Mouse (Mus musculus) thymus, adult 2 months (tissue): ENCODE results near the gene Rab3c. TPM values are rescaled to one million over a fixed set of nuclear protein-coding genes. Genes with fewer than 3 reads are reported as not detected.

Source experiments
- DNase-seq: peaks from one replicate; pipeline ENCODE4 v3.0.0; 2021
- H3K27ac ChIP-seq: fragments of 200-500 bp; 2 replicates; pipeline ENCODE4 v1.5.1; 2012; ENCODE audit warnings: low read length, control low read depth; ENCODE audit not compliant: control insufficient read depth, insufficient read depth
- H3K27me3 ChIP-seq: fragments of 200-500 bp; 2 replicates; pipeline ENCODE4 v1.6.1; 2012; ENCODE audit warnings: mild to moderate bottlenecking, low read length, moderate library complexity, mixed read lengths; ENCODE audit not compliant: control insufficient read depth, insufficient read depth
- H3K36me3 ChIP-seq: fragments of 200-500 bp; 2 replicates; pipeline ENCODE4 v1.6.1; 2012; ENCODE audit warnings: mild to moderate bottlenecking, low read length, moderate library complexity; ENCODE audit not compliant: control insufficient read depth, insufficient read depth
- H3K4me1 ChIP-seq: fragments of 200-500 bp; replicated peaks from 2 replicates; pipeline ENCODE4 v1.6.1; 2012; ENCODE audit warnings: low read length; ENCODE audit not compliant: control insufficient read depth, insufficient read depth
- H3K4me3 ChIP-seq: fragments of 200-500 bp; 2 replicates; pipeline ENCODE4 v1.5.1; 2012; ENCODE audit warnings: mild to moderate bottlenecking, low read length, control low read depth, moderate library complexity; ENCODE audit not compliant: control insufficient read depth, insufficient read depth
- CTCF ChIP-seq: fragments of 200-500 bp; IDR thresholded peaks from 2 replicates; pipeline ENCODE4 v1.5.1; 2012; ENCODE audit warnings: mild to moderate bottlenecking, control low read depth, low read length, moderate library complexity, borderline replicate concordance; ENCODE audit not compliant: control insufficient read depth, poor library complexity, insufficient read depth; ENCODE audit errors: extremely low read depth
- POLR2A ChIP-seq: fragments of 200-500 bp; IDR thresholded peaks from 2 replicates; pipeline ENCODE4 v1.6.1; 2012; ENCODE audit warnings: mild to moderate bottlenecking, low read length, control low read depth, moderate library complexity; ENCODE audit not compliant: control insufficient read depth, poor library complexity, insufficient read depth; ENCODE audit errors: extremely low read depth
- WGBS: fragments of 180-500 bp; shearing (Covaris S2); methylation state at CpG from one replicate; pipeline ENCODE4 v1.1.7; 2018; 5-methylcytosine and 5-hydroxymethylcytosine counted together
- polyA plus RNA-seq: library from polyadenylated mRNA; depleted of rRNA; stranded (reverse); fragments of >200 nt; gene quantifications from 2 replicates; pipeline ENCODE4 v1.2.3, GENCODE M21; 2012

The Rab3c gene
- polyA plus RNA-seq, 1 experiment = not detected

- H3K4me3 ChIP-seq = no peak overlapping the region
- 94% methylated on average over 3 of the region's 3 CpGs for WGBS
- no peak for DNase-seq
- no peaks in the 10 kb centered on the region for H3K4me1 ChIP-seq
- H3K27me3 ChIP-seq = no peaks in the 10 kb centered on the region
- TF ChIP-seq POLR2A (no peak), CTCF (no peak)
- no peak overlapping the region for H3K27ac ChIP-seq
- H3K36me3 ChIP-seq = no peaks in the 10 kb centered on the region
Measured at GRCm38 (mm10) chr13:110169669-110170068, 111.1 kb downstream of the Rab3c start.

GRCm38 (mm10) chr13:110169152-110169551 lies 111.6 kb downstream of the Rab3c start:
- Histone ChIP-seq H3K36me3 (no peaks in the 10 kb centered on the region), H3K4me3 (no peak overlapping the region)
- 94% methylated on average over 4 of the region's 4 CpGs for WGBS

DNA sequence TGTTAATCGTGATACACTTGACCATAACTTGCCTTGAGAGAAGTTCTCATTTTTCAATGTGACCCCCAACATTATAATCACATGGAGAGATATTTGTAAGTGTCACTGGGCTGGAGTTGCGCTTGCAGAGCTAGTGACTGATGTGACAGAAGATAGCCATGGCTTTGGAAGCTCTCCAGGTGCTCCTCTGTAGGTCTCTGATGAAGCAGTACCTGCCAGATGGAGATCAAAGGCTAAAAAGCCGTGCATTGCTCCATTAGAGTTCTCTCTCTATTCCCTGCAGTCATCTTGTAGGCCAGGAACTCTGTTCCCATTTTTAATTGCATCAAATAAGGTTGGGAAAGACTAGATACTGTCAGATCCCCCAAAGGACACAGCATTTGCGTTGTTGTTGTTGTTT lies 112.2 kb downstream of the Rab3c start:
- Histone ChIP-seq H3K27me3 (no peaks in the 10 kb centered on the region), H3K4me1 (no peaks in the 10 kb centered on the region), H3K4me3 (no peak overlapping the region), H3K36me3 (no peaks in the 10 kb centered on the region), H3K27ac (no peak overlapping the region)
- WGBS = 84% methylated on average over 4 of the region's 4 CpGs
- TF ChIP-seq CTCF (no peak), POLR2A (no peak)
- DNase-seq = no peak

More at GRCm38 (mm10) chr13:110169152-110169551, 111.6 kb downstream of the Rab3c start:
- no peak for TF ChIP-seq POLR2A
- no peak for TF ChIP-seq CTCF
- no peak for DNase-seq
- Histone ChIP-seq H3K27ac (no peak overlapping the region), H3K4me1 (no peaks in the 10 kb centered on the region), H3K27me3 (no peaks in the 10 kb centered on the region)

DNA sequence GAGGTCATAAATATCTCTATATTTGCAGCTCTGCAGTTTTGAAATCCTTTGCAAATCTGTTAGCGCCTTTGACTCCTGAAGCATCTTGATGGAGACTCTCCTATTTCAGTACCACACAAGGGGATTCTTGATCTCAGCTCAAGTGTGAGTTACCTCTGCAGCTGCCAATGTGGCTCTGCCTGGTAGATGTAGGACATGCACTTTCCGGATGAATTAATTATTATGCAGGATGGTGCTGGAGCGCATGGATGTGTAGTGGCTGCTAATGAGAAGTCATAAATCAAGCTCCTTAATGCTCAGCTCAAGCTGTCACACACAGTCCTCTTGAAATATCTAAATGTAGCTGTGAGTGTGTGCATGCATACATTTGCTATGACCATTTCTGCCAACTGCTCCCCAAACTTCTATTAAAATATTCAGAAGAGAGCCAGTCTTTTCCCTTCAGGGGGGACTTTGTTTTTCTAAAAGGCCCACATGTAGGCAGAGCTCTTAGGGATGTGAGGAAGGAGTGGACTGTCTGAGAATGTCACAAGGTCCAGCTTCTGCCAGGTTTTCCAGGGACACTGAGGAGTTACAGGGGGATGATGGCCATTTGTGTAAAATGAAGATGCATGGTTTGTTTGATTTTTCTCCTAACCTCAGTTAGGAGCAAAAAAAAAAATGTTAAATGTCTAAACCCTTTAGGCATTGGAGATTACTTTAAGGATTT lies 114.0 kb downstream of the Rab3c start:
- H3K4me1 ChIP-seq = no peaks in the 10 kb centered on the region
- WGBS = 93% methylated on average over 3 of the region's 3 CpGs
- TF ChIP-seq CTCF = no peak
- TF ChIP-seq POLR2A = no peak

DNA sequence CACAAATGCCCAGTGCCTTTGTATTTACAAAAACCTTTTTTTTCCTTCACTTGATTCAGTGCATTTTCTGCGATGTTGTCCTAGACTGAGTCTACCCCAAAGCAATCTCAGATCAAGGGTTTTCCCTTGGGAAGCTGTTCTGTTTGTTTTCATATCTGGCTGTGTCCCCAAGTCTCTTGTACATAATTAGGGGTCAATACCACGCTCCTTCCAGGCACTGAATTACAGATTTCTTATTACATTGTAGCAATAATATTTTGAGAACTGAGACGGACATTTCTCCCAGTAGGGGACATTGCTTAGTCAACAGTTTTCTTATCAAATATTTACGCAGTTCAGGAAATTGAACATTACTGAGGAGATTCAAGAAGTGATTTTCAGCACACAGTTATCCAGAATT lies 120.8 kb downstream of the Rab3c start:
- 89% methylated on average over 4 of the region's 4 CpGs for WGBS
- H3K4me1 ChIP-seq = no peaks in the 10 kb centered on the region

More for the DNA sequence above, 114.0 kb downstream of the Rab3c start:
- no peaks in the 10 kb centered on the region for H3K27me3 ChIP-seq
- no peak overlapping the region for H3K4me3 ChIP-seq
- DNase-seq = no peak
- no peak overlapping the region for H3K27ac ChIP-seq
- H3K36me3 ChIP-seq = no peaks in the 10 kb centered on the region

DNA sequence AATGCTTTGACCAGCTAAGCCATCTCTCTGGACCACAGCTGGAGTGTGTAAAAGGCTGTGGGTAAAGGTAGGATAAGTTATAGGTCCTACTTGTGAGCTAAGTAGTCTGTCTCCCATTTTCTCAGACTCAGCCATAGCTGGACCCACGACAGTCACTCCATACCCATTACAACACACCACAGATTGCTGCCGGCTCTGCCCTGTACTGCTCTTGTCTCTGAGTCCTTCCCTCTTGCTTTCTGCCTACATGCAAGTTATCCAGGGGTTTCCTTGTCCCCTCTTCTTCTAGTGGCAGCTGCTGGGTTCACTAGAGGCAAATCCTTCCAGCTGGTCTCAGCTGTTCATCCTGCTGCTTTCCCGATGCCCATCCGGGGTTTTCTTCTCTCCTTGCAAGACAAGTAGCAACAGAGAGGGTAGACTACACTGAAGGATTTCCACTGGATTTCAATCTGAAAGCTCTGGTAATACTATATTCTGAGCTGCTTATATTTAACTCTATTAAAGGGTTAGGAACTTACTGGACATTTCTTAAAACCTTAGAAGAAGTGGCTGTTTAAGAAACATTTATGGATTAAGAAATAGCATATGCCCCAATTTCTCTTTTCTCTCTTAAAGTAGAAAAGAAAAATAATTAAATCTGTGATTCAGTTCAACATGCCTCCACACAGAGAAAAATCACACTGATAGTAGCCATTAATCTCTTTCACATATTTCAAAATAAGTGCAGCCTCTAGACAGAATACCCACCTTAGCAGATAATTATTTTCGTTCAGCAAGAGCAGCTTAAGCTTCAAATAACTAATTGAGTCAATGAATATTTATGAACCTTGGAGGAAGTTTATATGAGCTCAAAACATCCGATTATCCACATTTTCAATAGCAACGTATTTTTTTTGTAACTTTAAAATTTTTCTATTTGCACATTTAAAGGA lies 121.9 kb downstream of the Rab3c start:
- Histone ChIP-seq H3K36me3 (no peaks in the 10 kb centered on the region), H3K4me3 (no peak overlapping the region), H3K27ac (no peak overlapping the region), H3K27me3 (no peaks in the 10 kb centered on the region), H3K4me1 (no peaks in the 10 kb centered on the region)
- TF ChIP-seq POLR2A = no peak
- no peak for TF ChIP-seq CTCF
- no peak for DNase-seq
- WGBS = 87% methylated on average over 7 of the region's 7 CpGs

More for the DNA sequence above, 120.8 kb downstream of the Rab3c start:
- H3K27ac ChIP-seq = no peak overlapping the region
- no peaks in the 10 kb centered on the region for H3K27me3 ChIP-seq
- H3K4me3 ChIP-seq = no peak overlapping the region
- DNase-seq = no peak
- no peaks in the 10 kb centered on the region for H3K36me3 ChIP-seq
- TF ChIP-seq POLR2A = no peak
- no peak for TF ChIP-seq CTCF
